Mouse (Mus musculus) intestine, postnatal 0 days (tissue): Measurements from ENCODE around the gene Coq8a. TPM values are rescaled to one million over a fixed set of nuclear protein-coding genes. Genes with fewer than 3 reads are reported as not detected.

Experiments
- ATAC-seq: fragments of 200-750 bp; cut with Nextera tagmentation; 2 replicates; pipeline ENCODE4 v1.8.0; 2017; ENCODE audit warnings: mild to moderate bottlenecking, moderate TSS enrichment, moderate library complexity
- H3K27ac ChIP-seq: fragments of 300-500 bp; sonication (generic); 2 replicates; pipeline ENCODE4 v1.5.1; 2014; ENCODE audit warnings: mild to moderate bottlenecking, low read depth, low read length, moderate library complexity
- H3K27me3 ChIP-seq: fragments of 300-500 bp; sonication (generic); replicated peaks from 2 replicates; pipeline ENCODE4 v1.6.1; 2014; ENCODE audit warnings: low read length, mixed read lengths; ENCODE audit not compliant: control insufficient read depth, insufficient read depth
- H3K36me3 ChIP-seq: fragments of 300-500 bp; sonication (generic); 2 replicates; pipeline ENCODE4 v1.6.1; 2014; ENCODE audit warnings: mild to moderate bottlenecking, moderate library complexity; ENCODE audit not compliant: control insufficient read depth, insufficient read depth
- H3K4me1 ChIP-seq: fragments of 300-500 bp; sonication (generic); replicated peaks from 2 replicates; pipeline ENCODE4 v1.6.1; 2014; ENCODE audit warnings: antibody characterized with exemption, low read length, mixed read lengths; ENCODE audit not compliant: control insufficient read depth, insufficient read depth
- H3K4me2 ChIP-seq: fragments of 300-500 bp; sonication (generic); replicated peaks from 2 replicates; pipeline ENCODE4 v1.6.1; 2014; ENCODE audit warnings: low read depth, mild to moderate bottlenecking, moderate library complexity
- H3K4me3 ChIP-seq: fragments of 300-500 bp; sonication (generic); 2 replicates; pipeline ENCODE4 v1.5.1; 2014; ENCODE audit warnings: low read depth, low read length
- H3K9ac ChIP-seq: fragments of 300-500 bp; sonication (generic); 2 replicates; pipeline ENCODE4 v1.6.1; 2014; ENCODE audit warnings: mild to moderate bottlenecking, low read depth, low read length
- H3K9me3 ChIP-seq: fragments of 300-500 bp; sonication (generic); 2 replicates; pipeline ENCODE4 v1.6.1; 2016; ENCODE audit warnings: mixed run types; ENCODE audit not compliant: control insufficient read depth
- CTCF ChIP-seq: sonication (generic); IDR thresholded peaks from 2 replicates; pipeline ENCODE4 v1.5.1; 2016; ENCODE audit warnings: low read depth, mild to moderate bottlenecking, control low read depth, antibody characterized with exemption, moderate library complexity
- WGBS: fragments of 180-500 bp; shearing (Covaris S2); extraction: QIAGEN DNeasy Blood & Tissue Kit; methylation state at CpG from one replicate; pipeline ENCODE4 v1.1.7; 2014; 5-methylcytosine and 5-hydroxymethylcytosine counted together
- polyA plus RNA-seq: library from polyadenylated mRNA; unstranded; fragments of >200 nt; fragmentation: Nextera tagmentation; extraction: Ambion mirVana; gene quantifications from 2 replicates; pipeline ENCODE4 v1.2.1, GENCODE M21; 2015

Gene Coq8a
- polyA plus RNA-seq, 1 experiment from 2014 or later = 28.6 TPM

DNA sequence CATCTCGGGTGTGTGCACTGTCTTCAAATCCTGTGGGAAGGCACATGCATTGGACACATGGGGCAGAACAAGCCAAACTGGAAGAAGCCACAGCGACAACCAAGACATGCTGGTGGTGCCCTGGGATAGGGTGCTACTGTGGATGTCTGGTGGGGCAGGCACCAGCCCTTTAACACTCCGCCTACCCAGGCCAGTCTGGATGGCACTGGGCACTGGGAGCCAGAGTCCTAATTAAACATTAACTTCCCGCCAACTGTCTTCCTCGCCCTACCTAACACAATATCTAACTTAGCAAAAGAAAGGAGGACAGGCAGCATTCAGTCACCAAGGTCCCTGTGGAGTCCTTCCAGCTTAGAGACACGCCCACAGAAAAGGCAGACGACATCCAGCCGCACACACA is 23.8 kb downstream of the Coq8a start:
- peaks cover 21% of the 10 kb centered on the region; the same call in 1 of the 2 replicates for H3K36me3 ChIP-seq
- H3K4me2 ChIP-seq = peak overlapping the region; percentile 2; the same call in 1 of the 2 replicates
- no peak overlapping the region for H3K9ac ChIP-seq
- H3K4me3 ChIP-seq = no peak overlapping the region
- H3K9me3 ChIP-seq = no peaks in the 10 kb centered on the region
- no peak overlapping the region; the same call in 1 of the 2 replicates for H3K27ac ChIP-seq
- WGBS = 27% methylated on average over 8 of the region's 8 CpGs
- TF ChIP-seq CTCF = no peak
- ATAC-seq = peak; percentile 89
- H3K4me1 ChIP-seq = 0 out of 2 replicates have a peak, but pooled peaks cover 3% of the 10 kb centered on the region
- no peaks in the 10 kb centered on the region for H3K27me3 ChIP-seq

DNA sequence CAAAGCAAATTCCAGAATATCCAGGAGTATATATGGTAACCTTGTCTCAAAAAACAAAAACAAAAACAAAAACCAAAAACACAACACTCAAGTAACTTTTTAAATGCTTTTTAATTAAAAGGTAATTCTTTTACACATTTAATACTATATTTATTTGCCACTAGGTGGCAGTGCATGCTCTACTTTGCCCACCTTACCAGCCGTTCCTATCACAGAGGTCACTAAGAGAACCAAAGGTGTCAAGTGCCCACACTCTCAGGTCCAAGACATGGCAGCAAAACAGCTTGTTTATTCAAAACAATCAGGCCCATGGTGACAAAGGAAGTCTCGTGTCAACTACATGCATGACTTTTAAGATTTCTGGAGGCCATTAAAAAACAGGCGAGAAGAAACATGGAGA is 24.2 kb downstream of the Coq8a start:
- TF ChIP-seq CTCF = peak; percentile 82
- 0 out of 2 replicates have a peak, but pooled peaks cover 3% of the 10 kb centered on the region for H3K4me1 ChIP-seq
- no peak overlapping the region for H3K9ac ChIP-seq
- H3K4me3 ChIP-seq = no peak overlapping the region
- H3K4me2 ChIP-seq = no peak overlapping the region
- peak; percentile 48 for ATAC-seq
- H3K27ac ChIP-seq = no peak overlapping the region
- peaks cover 23% of the 10 kb centered on the region; the same call in 1 of the 2 replicates for H3K36me3 ChIP-seq
- 29% methylated on average over 3 of the region's 3 CpGs for WGBS
- no peaks in the 10 kb centered on the region for H3K27me3 ChIP-seq
- H3K9me3 ChIP-seq = no peaks in the 10 kb centered on the region

- Histone ChIP-seq H3K4me2 (no peak overlapping the region), H3K9me3 (no peaks in the 10 kb centered on the region), H3K4me3 (no peak overlapping the region), H3K27me3 (no peaks in the 10 kb centered on the region), H3K36me3 (peaks cover 25% of the 10 kb centered on the region; the same call in 1 of the 2 replicates), H3K4me1 (0 out of 2 replicates have a peak, but pooled peaks cover 3% of the 10 kb centered on the region), H3K27ac (no peak overlapping the region), H3K9ac (no peak overlapping the region)
- TF ChIP-seq CTCF = no peak
- WGBS = 63% methylated on average over 6 of the region's 6 CpGs
- no peak for ATAC-seq
Measured at GRCm38 (mm10) chr1:180174718-180175117, 24.7 kb downstream of the Coq8a start.

DNA sequence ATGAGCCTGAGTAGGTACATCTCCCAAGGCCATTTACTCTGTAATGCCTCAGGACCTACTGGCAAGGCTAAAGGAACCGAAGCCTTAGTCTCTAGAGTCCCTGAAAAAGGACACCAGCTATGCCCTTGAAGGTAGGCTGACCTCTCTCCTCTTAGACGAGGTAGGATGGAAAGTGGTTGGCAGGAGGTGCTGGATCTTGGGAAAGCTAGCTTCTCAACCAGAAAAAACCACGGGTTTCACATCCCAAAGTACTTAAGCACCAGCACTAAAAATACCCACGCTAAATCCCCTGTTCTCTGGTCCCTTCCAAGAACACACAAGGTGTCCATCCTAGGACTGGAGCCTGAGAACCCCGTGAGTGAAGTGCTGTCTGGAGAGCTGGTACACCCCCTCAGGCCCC is 26.4 kb downstream of the Coq8a start:
- no peak overlapping the region for H3K27ac ChIP-seq
- no peak overlapping the region for H3K4me2 ChIP-seq
- no peak overlapping the region for H3K9ac ChIP-seq
- no peak for ATAC-seq
- H3K4me3 ChIP-seq = no peak overlapping the region
- no peaks in the 10 kb centered on the region for H3K9me3 ChIP-seq
- WGBS = 84% methylated on average over 5 of the region's 5 CpGs
- H3K4me1 ChIP-seq = 0 out of 2 replicates have a peak, but pooled peaks cover 3% of the 10 kb centered on the region
- H3K36me3 ChIP-seq = peaks cover 31% of the 10 kb centered on the region
- H3K27me3 ChIP-seq = no peaks in the 10 kb centered on the region
- no peak for TF ChIP-seq CTCF

GRCm38 (mm10) chr1:180172600-180172999 is 26.8 kb downstream of the Coq8a start:
- 96% methylated on average over 4 of the region's 4 CpGs for WGBS
- H3K27me3 ChIP-seq = no peaks in the 10 kb centered on the region
- 0 out of 2 replicates have a peak, but pooled peaks cover 3% of the 10 kb centered on the region for H3K4me1 ChIP-seq
- TF ChIP-seq CTCF = no peak
- no peak overlapping the region for H3K27ac ChIP-seq
- ATAC-seq = no peak
- no peaks in the 10 kb centered on the region for H3K9me3 ChIP-seq
- peaks cover 35% of the 10 kb centered on the region for H3K36me3 ChIP-seq
- H3K4me2 ChIP-seq = no peak overlapping the region
- no peak overlapping the region for H3K4me3 ChIP-seq
- no peak overlapping the region for H3K9ac ChIP-seq

DNA sequence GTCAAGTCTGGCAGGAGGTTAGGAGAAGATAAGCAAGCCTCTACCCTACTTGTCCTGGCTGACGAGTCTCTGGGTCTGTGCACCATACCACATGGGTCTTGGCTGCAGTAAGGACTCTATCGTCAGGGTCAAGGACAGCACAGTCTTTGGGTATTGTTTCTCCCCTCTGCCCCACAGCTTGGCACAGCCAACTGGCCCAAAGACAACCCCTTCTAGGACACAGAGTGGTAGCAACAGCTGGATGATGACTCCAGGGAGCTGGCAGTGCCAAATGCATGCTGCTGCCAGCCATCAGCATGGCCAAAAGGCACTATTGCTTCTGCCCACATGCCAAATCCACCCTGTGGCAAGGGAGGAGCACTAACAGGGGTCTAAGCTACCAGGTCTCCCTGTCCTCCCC is 27.5 kb downstream of the Coq8a start:
- 83% methylated on average over 2 of the region's 2 CpGs for WGBS
- Histone ChIP-seq H3K4me2 (no peak overlapping the region), H3K9ac (no peak overlapping the region), H3K27ac (no peak overlapping the region), H3K4me1 (0 out of 2 replicates have a peak, but pooled peaks cover 3% of the 10 kb centered on the region), H3K27me3 (no peaks in the 10 kb centered on the region), H3K4me3 (no peak overlapping the region), H3K9me3 (no peaks in the 10 kb centered on the region), H3K36me3 (peaks cover 42% of the 10 kb centered on the region)
- no peak for TF ChIP-seq CTCF
- ATAC-seq = no peak
